Mouse (Mus musculus): ENCODE results near the gene Srsf4. TPM values are rescaled to one million over a fixed set of nuclear protein-coding genes. Genes with fewer than 3 reads are reported as not detected.

Srsf4 gene
- polyA plus RNA-seq, 1 experiment = 28.8 TPM

DNA sequence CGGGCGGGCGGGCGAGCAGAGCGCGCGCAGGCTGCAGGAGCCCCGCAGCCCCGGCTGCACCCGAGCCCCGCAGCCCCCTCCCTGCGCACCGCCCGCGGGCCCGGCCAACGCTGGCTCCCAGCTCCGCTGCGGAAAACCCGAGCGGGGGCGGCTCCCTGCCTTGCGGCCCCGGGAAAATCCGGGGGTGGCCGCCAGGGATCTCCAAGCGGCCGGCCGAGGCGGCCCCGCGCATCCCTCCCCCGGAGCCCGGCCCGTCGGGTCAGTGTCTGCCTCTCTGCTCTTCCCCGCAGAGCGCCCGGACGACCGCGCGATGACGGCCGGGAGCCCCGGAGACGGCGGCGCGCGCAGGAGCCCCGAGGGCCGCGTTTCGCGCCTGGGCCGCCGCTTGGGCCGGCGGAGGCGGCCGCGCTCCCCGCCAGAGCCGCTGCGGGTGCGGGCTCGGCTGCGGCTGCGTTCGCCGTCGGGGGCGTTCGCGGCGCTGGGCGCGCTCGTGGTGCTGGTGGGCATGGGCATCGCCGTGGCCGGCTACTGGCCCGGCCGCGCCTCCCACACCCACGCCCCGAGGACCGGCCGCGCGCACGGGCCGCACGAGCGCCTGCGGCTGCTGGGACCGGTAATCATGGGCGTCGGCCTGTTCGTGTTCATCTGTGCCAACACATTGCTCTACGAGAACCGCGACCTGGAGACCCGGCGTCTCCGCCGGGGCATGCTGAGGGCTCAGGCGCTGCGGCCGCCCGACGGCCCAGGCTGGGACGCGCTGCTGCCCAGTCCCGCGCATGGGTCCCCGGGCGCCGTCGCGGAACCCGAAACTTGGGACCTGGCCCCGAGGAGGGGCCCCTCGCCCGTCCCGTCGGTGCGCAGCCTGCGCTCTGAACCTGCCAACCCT lies 48.3 kb downstream of the Srsf4 start, which contains the start of gene Tmem200b:
Tmem200b (plus strand) TSS at position 311 of the 886 bp plus-strand sequence.
- no peak for DNase-seq (ENCODE audit: low read depth in 1 of 2, low spot score in 2 of 2)
- 4% methylated on average over 118 of the region's 130 CpGs for WGBS
- peaks cover 30% of the 10 kb centered on the region for H3K36me3 ChIP-seq (ENCODE audit: control insufficient read depth, insufficient read depth, low read length)
- peak within 1 kb of the TSS; percentile 46; the same call in 1 of the 2 replicates for H3K4me3 ChIP-seq (ENCODE audit: extremely low read depth, insufficient read depth, insufficient read length)
- peaks cover 7% of the 10 kb centered on the region; the same call in 1 of the 2 replicates for H3K4me1 ChIP-seq (ENCODE audit: control insufficient read depth, insufficient read depth, insufficient read length)
- peak within 1 kb of the TSS; percentile 60; the same call in 1 of the 2 replicates for H3K27ac ChIP-seq (ENCODE audit: insufficient read depth, low read length)
- TF ChIP-seq POLR2A (IDR thresholded peaks at IDR 0.05; ENCODE audit: low read depth, low read length) (no peak), CTCF (IDR thresholded peaks at IDR 0.05; ENCODE audit: extremely low read depth, insufficient read depth, insufficient read length, insufficient replicate concordance) (no peak)
- peaks cover 25% of the 10 kb centered on the region for H3K27me3 ChIP-seq (ENCODE audit: control insufficient read depth, insufficient read depth, low read length)

GRCm38 (mm10) chr4:131922404-131922803 lies 49.0 kb downstream of the Srsf4 start:
- Histone ChIP-seq H3K4me3 (ENCODE audit: extremely low read depth, insufficient read depth, insufficient read length) (no peak overlapping the region), H3K27ac (ENCODE audit: insufficient read depth, low read length) (no peak overlapping the region), H3K36me3 (ENCODE audit: control insufficient read depth, insufficient read depth, low read length) (peaks cover 37% of the 10 kb centered on the region), H3K4me1 (ENCODE audit: control insufficient read depth, insufficient read depth, insufficient read length) (peaks cover 7% of the 10 kb centered on the region; the same call in 1 of the 2 replicates), H3K27me3 (ENCODE audit: control insufficient read depth, insufficient read depth, low read length) (peaks cover 25% of the 10 kb centered on the region)
- DNase-seq (ENCODE audit: low read depth in 1 of 2, low spot score in 2 of 2) = no peak
- 75% methylated on average over 15 of the region's 15 CpGs for WGBS
- no peak for TF ChIP-seq POLR2A (IDR thresholded peaks at IDR 0.05; ENCODE audit: low read depth, low read length)
- no peak for TF ChIP-seq CTCF (IDR thresholded peaks at IDR 0.05; ENCODE audit: extremely low read depth, insufficient read depth, insufficient read length, insufficient replicate concordance)

DNA sequence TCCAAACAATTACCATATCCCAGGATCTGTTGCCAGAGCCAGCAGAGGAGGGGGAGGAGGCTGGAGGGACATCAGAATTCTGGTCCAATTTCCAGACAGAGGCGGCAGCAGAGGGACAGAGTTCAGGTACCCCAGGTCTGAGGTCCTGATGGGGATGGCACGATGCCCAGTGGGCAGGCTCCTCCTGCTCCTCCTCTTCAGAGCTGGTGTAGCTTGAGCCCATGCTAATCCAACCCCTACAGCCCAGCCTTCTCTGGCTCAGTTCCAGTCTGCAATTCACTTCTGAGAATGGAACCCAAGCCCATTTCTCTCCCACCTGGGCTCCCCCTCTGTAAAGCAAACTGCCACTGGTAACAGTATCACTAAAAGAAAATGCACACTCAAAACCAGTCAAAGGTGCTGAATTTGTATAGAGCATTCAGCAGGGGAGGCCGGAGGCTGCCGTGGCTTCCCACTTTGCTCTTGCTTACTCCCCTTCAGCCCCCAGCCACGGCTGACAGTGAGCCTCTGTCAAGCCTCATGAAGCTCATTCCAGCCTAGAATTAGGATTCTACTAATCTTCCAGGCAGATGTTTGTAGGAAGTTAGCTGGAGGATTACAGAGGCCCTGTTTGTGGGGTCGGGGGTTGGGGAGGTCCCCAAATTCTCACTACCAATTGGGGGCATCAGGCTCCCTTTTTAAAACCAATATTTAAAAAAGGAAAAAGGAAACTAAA lies 50.8 kb downstream of the Srsf4 start:
- Histone ChIP-seq H3K4me1 (ENCODE audit: control insufficient read depth, insufficient read depth, insufficient read length) (peaks cover 7% of the 10 kb centered on the region; the same call in 1 of the 2 replicates), H3K4me3 (ENCODE audit: extremely low read depth, insufficient read depth, insufficient read length) (no peak overlapping the region), H3K36me3 (ENCODE audit: control insufficient read depth, insufficient read depth, low read length) (peaks cover 43% of the 10 kb centered on the region), H3K27ac (ENCODE audit: insufficient read depth, low read length) (no peak overlapping the region), H3K27me3 (ENCODE audit: control insufficient read depth, insufficient read depth, low read length) (peaks cover 25% of the 10 kb centered on the region)
- WGBS = 89% methylated on average over 6 of the region's 6 CpGs
- no peak for DNase-seq (ENCODE audit: low read depth in 1 of 2, low spot score in 2 of 2)
- no peak for TF ChIP-seq CTCF (IDR thresholded peaks at IDR 0.05; ENCODE audit: extremely low read depth, insufficient read depth, insufficient read length, insufficient replicate concordance)
- no peak for TF ChIP-seq POLR2A (IDR thresholded peaks at IDR 0.05; ENCODE audit: low read depth, low read length)

DNA sequence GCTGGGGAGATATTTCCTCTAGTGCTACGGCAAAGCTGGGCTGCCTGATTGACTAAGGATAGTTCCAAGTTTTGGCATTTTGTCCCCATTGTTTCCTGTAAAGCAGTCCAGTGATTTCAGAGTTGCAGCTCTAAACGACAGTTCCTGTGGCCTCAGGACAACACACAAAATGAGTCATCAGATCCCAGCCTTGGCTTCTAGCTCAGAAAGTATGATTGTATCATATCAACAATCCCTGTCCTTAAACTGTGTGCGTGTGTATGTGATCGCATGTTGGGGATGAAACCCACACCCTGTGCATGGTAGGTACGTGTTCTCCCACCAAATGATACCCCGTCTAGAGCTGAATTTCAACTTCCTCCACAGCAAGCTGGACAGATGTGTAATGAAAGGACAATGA lies 55.7 kb downstream of the Srsf4 start:
- DNase-seq (ENCODE audit: low read depth in 1 of 2, low spot score in 2 of 2) = no peak
- H3K36me3 ChIP-seq (ENCODE audit: control insufficient read depth, insufficient read depth, low read length) = peaks cover 44% of the 10 kb centered on the region
- WGBS = 93% methylated on average over 6 of the region's 6 CpGs
- H3K4me1 ChIP-seq (ENCODE audit: control insufficient read depth, insufficient read depth, insufficient read length) = no peaks in the 10 kb centered on the region
- TF ChIP-seq POLR2A (IDR thresholded peaks at IDR 0.05; ENCODE audit: low read depth, low read length) (no peak), CTCF (IDR thresholded peaks at IDR 0.05; ENCODE audit: extremely low read depth, insufficient read depth, insufficient read length, insufficient replicate concordance) (no peak)
- no peak overlapping the region for H3K27ac ChIP-seq (ENCODE audit: insufficient read depth, low read length)
- H3K4me3 ChIP-seq (ENCODE audit: extremely low read depth, insufficient read depth, insufficient read length) = no peak overlapping the region
- H3K27me3 ChIP-seq (ENCODE audit: control insufficient read depth, insufficient read depth, low read length) = no peaks in the 10 kb centered on the region

GRCm38 (mm10) chr4:131939459-131939858 lies 66.0 kb downstream of the Srsf4 start:
- Histone ChIP-seq H3K36me3 (ENCODE audit: control insufficient read depth, insufficient read depth, low read length) (peaks cover 5% of the 10 kb centered on the region; the same call in 1 of the 2 replicates), H3K4me3 (ENCODE audit: extremely low read depth, insufficient read depth, insufficient read length) (no peak overlapping the region), H3K4me1 (ENCODE audit: control insufficient read depth, insufficient read depth, insufficient read length) (no peaks in the 10 kb centered on the region), H3K27me3 (ENCODE audit: control insufficient read depth, insufficient read depth, low read length) (no peaks in the 10 kb centered on the region), H3K27ac (ENCODE audit: insufficient read depth, low read length) (no peak overlapping the region)
- no peak for TF ChIP-seq CTCF (IDR thresholded peaks at IDR 0.05; ENCODE audit: extremely low read depth, insufficient read depth, insufficient read length, insufficient replicate concordance)
- no peak for TF ChIP-seq POLR2A (IDR thresholded peaks at IDR 0.05; ENCODE audit: low read depth, low read length)
- no peak for DNase-seq (ENCODE audit: low read depth in 1 of 2, low spot score in 2 of 2)
- WGBS = 93% methylated on average over 2 of the region's 2 CpGs

GRCm38 (mm10) chr4:131940846-131941245 lies 67.4 kb downstream of the Srsf4 start:
- peaks cover 6% of the 10 kb centered on the region for H3K36me3 ChIP-seq (ENCODE audit: control insufficient read depth, insufficient read depth, low read length)
- H3K4me1 ChIP-seq (ENCODE audit: control insufficient read depth, insufficient read depth, insufficient read length) = no peaks in the 10 kb centered on the region
- DNase-seq (ENCODE audit: low read depth in 1 of 2, low spot score in 2 of 2) = no peak
- WGBS = 98% methylated on average over 4 of the region's 4 CpGs
- no peaks in the 10 kb centered on the region for H3K27me3 ChIP-seq (ENCODE audit: control insufficient read depth, insufficient read depth, low read length)
- TF ChIP-seq POLR2A (IDR thresholded peaks at IDR 0.05; ENCODE audit: low read depth, low read length) = no peak
- TF ChIP-seq CTCF (IDR thresholded peaks at IDR 0.05; ENCODE audit: extremely low read depth, insufficient read depth, insufficient read length, insufficient replicate concordance) = no peak
- no peak overlapping the region for H3K27ac ChIP-seq (ENCODE audit: insufficient read depth, low read length)
- H3K4me3 ChIP-seq (ENCODE audit: extremely low read depth, insufficient read depth, insufficient read length) = no peak overlapping the region
